Mouse (Mus musculus) 416B (cell line): ENCODE data around the gene Ess2.

Experiments
- DNase-seq: peaks from one replicate; pipeline ENCODE4 v3.0.0; 2011; ENCODE audit warnings: low read depth

The Ess2 gene

GRCm38 (mm10) chr16:17921325-17922162 is 10.4 kb upstream of the Ess2 start:
- peak; percentile 99 for DNase-seq

GRCm38 (mm10) chr16:17920586-17920985 is 9.4 kb upstream of the Ess2 start:
- DNase-seq, result no peak

GRCm38 (mm10) chr16:17914307-17915249 is 3.4 kb upstream of the Ess2 start, which contains the start of gene Gsc2:
Gene Gsc2, minus strand, starts transcription at chr16:17915059.
- DNase-seq, result no peak

- DNase-seq, result no peak
These were observed 12.7 kb downstream of the Ess2 start, which contains the start of the genes Dgcr2 and Tssk2 for GRCm38 (mm10) chr16:17898462-17898861. Gene Dgcr2, minus strand, starts transcription at chr16:17898562. Gene Tssk2, plus strand, starts transcription at chr16:17898637.

GRCm38 (mm10) chr16:17896091-17896490 is 15.1 kb downstream of the Ess2 start:
- no peak for DNase-seq

- DNase-seq, result no peak
These were observed 17.2 kb downstream of the Ess2 start, which contains the start of gene Tssk1 for GRCm38 (mm10) chr16:17893923-17894322. Gene Tssk1, plus strand, starts transcription at chr16:17894223.

GRCm38 (mm10) chr16:17892606-17893005 is 18.5 kb downstream of the Ess2 start:
- DNase-seq, result no peak

- peak; percentile 93 for DNase-seq
These were observed 19.6 kb downstream of the Ess2 start, which contains the start of gene Gm20518 for GRCm38 (mm10) chr16:17891567-17891959. Gene Gm20518, minus strand, starts transcription at chr16:17891671.

GRCm38 (mm10) chr16:17890917-17891566 is 20.1 kb downstream of the Ess2 start:
- DNase-seq, result peak; percentile 80

GRCm38 (mm10) chr16:17890342-17890727 is 20.8 kb downstream of the Ess2 start:
- DNase-seq, result no peak

- DNase-seq, result no peak
These were observed 21.3 kb downstream of the Ess2 start for GRCm38 (mm10) chr16:17889689-17890341.

GRCm38 (mm10) chr16:17884116-17884515 is 27.0 kb downstream of the Ess2 start:
- peak; percentile 36 for DNase-seq

- no peak for DNase-seq
These were observed 29.0 kb downstream of the Ess2 start for GRCm38 (mm10) chr16:17882196-17882595.

- DNase-seq, result no peak
These were observed 31.6 kb downstream of the Ess2 start for GRCm38 (mm10) chr16:17879571-17879970.

GRCm38 (mm10) chr16:17876096-17876495 is 35.1 kb downstream of the Ess2 start:
- DNase-seq, result peak; percentile 21

GRCm38 (mm10) chr16:17875174-17875573 is 36.0 kb downstream of the Ess2 start:
- DNase-seq, result no peak

GRCm38 (mm10) chr16:17872995-17873394 is 38.2 kb downstream of the Ess2 start:
- DNase-seq, result no peak

GRCm38 (mm10) chr16:17871248-17871647 is 39.9 kb downstream of the Ess2 start:
- DNase-seq, result peak; percentile 49

- no peak for DNase-seq
These were observed 45.4 kb downstream of the Ess2 start for GRCm38 (mm10) chr16:17865770-17866169.

- DNase-seq, result no peak
These were observed 45.9 kb downstream of the Ess2 start for GRCm38 (mm10) chr16:17865293-17865692.

GRCm38 (mm10) chr16:17858592-17858991 is 52.6 kb downstream of the Ess2 start:
- peak; percentile 59 for DNase-seq
